In genomic region chr6:55342328-55342727, GRCm38 (mm10) we compare ENCODE assay signal across 11 mouse cellular contexts. TPM values are rescaled to one million over a fixed set of nuclear protein-coding genes. Genes with fewer than 3 reads are reported as not detected.
DNase-seq lines count a peak whose midpoint lies in the region; ATAC-seq and TF ChIP-seq lines count a peak whose summit lies in the region.
"Had no signal": no experiment of that assay in that cellular context is flagged by ENCODE, and none has a peak within 500 bp of the region (broad histone marks: within the 10 kb centered on the region; RNA-seq: fewer than 3 reads in every experiment).

No protein-coding gene starts in this region.

- H3K27me3 ChIP-seq in hindbrain, embryonic 10.5 days (ENCODE audit: insufficient read depth, poor library complexity, severe bottlenecking) = no peaks in the 10 kb centered on the region
- no peaks in the 10 kb centered on the region for H3K27me3 ChIP-seq in hindbrain, embryonic 12.5 days
- no peaks in the 10 kb centered on the region for H3K27me3 ChIP-seq in lung, embryonic 16.5 days (ENCODE audit: control insufficient read depth, insufficient read depth, low read depth, low read length)

- DNase-seq in hindbrain, embryonic 10.5 days (ENCODE audit: low spot score) = no peak
- DNase-seq in heart, postnatal 25 days (ENCODE audit: low spot score) = peak; percentile 47
- DNase-seq in spleen, postnatal 36 days (ENCODE audit: low spot score in 2 of 2) = no peak
- DNase-seq in layer of hippocampus, adult 2 months (ENCODE audit: low spot score in 2 of 2) = no peak
- no peak for DNase-seq in right cerebral cortex, postnatal 4 days
- DNase-seq: cerebellum, adult 18-20 months had no signal

- no peak for TF ChIP-seq CTCF in layer of hippocampus, adult 2 months (conservative IDR thresholded peaks at IDR 0.05)

- 87% methylated on average over 9 of the region's 9 CpGs for WGBS in hindbrain, embryonic 10.5 days
- 80% methylated on average over 9 of the region's 9 CpGs for WGBS in hindbrain, embryonic 12.5 days
- 31% methylated on average over 9 of the region's 9 CpGs for WGBS in lung, embryonic 16.5 days

- peaks cover 24% of the 10 kb centered on the region for H3K4me1 ChIP-seq in hindbrain, embryonic 10.5 days (replicated peaks)
- H3K4me1 ChIP-seq in hindbrain, embryonic 12.5 days = no peaks in the 10 kb centered on the region
- peaks cover 3% of the 10 kb centered on the region for H3K4me1 ChIP-seq in brown adipose tissue, adult 24 weeks (ENCODE audit: control insufficient read depth, insufficient read depth, insufficient read length, low read length)
- peaks cover 39% of the 10 kb centered on the region for H3K4me1 ChIP-seq in lung, embryonic 16.5 days (replicated peaks; ENCODE audit: control insufficient read depth, insufficient read depth, low read length)

- H3K36me3 ChIP-seq in hindbrain, embryonic 10.5 days = no peaks in the 10 kb centered on the region
- H3K36me3 ChIP-seq in hindbrain, embryonic 12.5 days = no peaks in the 10 kb centered on the region
- H3K36me3 ChIP-seq in lung, embryonic 16.5 days (ENCODE audit: control insufficient read depth, insufficient read depth, low read length) = no peaks in the 10 kb centered on the region

- H3K9me3 ChIP-seq in hindbrain, embryonic 10.5 days = no peaks in the 10 kb centered on the region
- H3K9me3 ChIP-seq in hindbrain, embryonic 12.5 days (replicated peaks) = no peaks in the 10 kb centered on the region
- H3K9me3 ChIP-seq in lung, embryonic 16.5 days (ENCODE audit: control insufficient read depth, low read length) = no peaks in the 10 kb centered on the region

- H3K27ac ChIP-seq in hindbrain, embryonic 10.5 days = 0 out of 2 replicates have a peak overlapping the region, but pooled peaks have one; percentile 31
- H3K27ac ChIP-seq in hindbrain, embryonic 12.5 days = no peak overlapping the region
- peak overlapping the region; percentile 56 for H3K27ac ChIP-seq in brown adipose tissue, adult 24 weeks (replicated peaks; ENCODE audit: low read depth, low read length)
- peak overlapping the region; percentile 68 for H3K27ac ChIP-seq in lung, embryonic 16.5 days (ENCODE audit: low read length)
- no peak overlapping the region for H3K27ac ChIP-seq in layer of hippocampus, adult 2 months

- no peak overlapping the region for H3K4me3 ChIP-seq in hindbrain, embryonic 10.5 days
- no peak overlapping the region for H3K4me3 ChIP-seq in hindbrain, embryonic 12.5 days
- peak overlapping the region; percentile 44 for H3K4me3 ChIP-seq in brown adipose tissue, adult 24 weeks (ENCODE audit: insufficient read depth, low read depth, low read length)
- no peak overlapping the region for H3K4me3 ChIP-seq in lung, embryonic 16.5 days (ENCODE audit: low read length)
- no peak overlapping the region for H3K4me3 ChIP-seq in layer of hippocampus, adult 2 months

- no peak overlapping the region for H3K9ac ChIP-seq in hindbrain, embryonic 12.5 days
- H3K9ac ChIP-seq in lung, embryonic 16.5 days (ENCODE audit: low read length) = no peak overlapping the region

- no peak for ATAC-seq in hindbrain, embryonic 12.5 days (ENCODE audit: low FRiP score)
- peak; percentile 74 for ATAC-seq in lung, embryonic 16.5 days (ENCODE audit: low read depth)

- no peak overlapping the region for H3K4me2 ChIP-seq in hindbrain, embryonic 12.5 days (replicated peaks)
- peak overlapping the region; percentile 20; the same call in 1 of the 2 replicates for H3K4me2 ChIP-seq in lung, embryonic 16.5 days (ENCODE audit: low read depth, low read length)

- intact Hi-C loops in heart, postnatal 25 days (cut with DNase I) = no loop called here

RNA-seq across cellular contexts. Expression of gene Aqp1, which starts 6.1 kb away (rescaled TPM):
- 0.60 and 2.3 TPM in 2 replicates for polyA plus RNA-seq in hindbrain, embryonic 10.5 days (2016; fragmentation: Nextera tagmentation; extraction: Ambion mirVana)
- 11.9 and 12.7 TPM in 2 replicates for polyA plus RNA-seq in hindbrain, embryonic 12.5 days (2016; fragmentation: Nextera tagmentation; extraction: Ambion mirVana)
- 63.6 and 153 TPM in 2 replicates for polyA plus RNA-seq in brown adipose tissue, adult 24 weeks (2012; ENCODE audit: insufficient read depth, insufficient read length, missing spikeins)
- total RNA-seq in heart, postnatal 25 days (2021) = 100 to 1,000 TPM; 426 to 457 TPM
- polyA plus RNA-seq in lung, embryonic 16.5 days (2015; fragmentation: Nextera tagmentation; extraction: Ambion mirVana) = 70.5 and 84.9 TPM in 2 replicates
- total RNA-seq in layer of hippocampus, adult 2 months (2021) = under 1 TPM; 0.39 to 0.72 TPM
- total RNA-seq: CH12.LX had no signal

RNA-seq across cellular contexts. Expression of gene Ghrhr, which starts 33.8 kb away (rescaled TPM):
- not detected in 2 replicates for polyA plus RNA-seq in hindbrain, embryonic 10.5 days (2016; fragmentation: Nextera tagmentation; extraction: Ambion mirVana)
- polyA plus RNA-seq in hindbrain, embryonic 12.5 days (2016; fragmentation: Nextera tagmentation; extraction: Ambion mirVana) = not detected in 2 replicates
- polyA plus RNA-seq in brown adipose tissue, adult 24 weeks (2012; ENCODE audit: insufficient read depth, insufficient read length, missing spikeins) = not detected in 2 replicates
- total RNA-seq in heart, postnatal 25 days (2021) = not detected
- 0.10 TPM in 1 of 2 replicates, not detected in the other for polyA plus RNA-seq in lung, embryonic 16.5 days (2015; fragmentation: Nextera tagmentation; extraction: Ambion mirVana)
- total RNA-seq in layer of hippocampus, adult 2 months (2021) = not detected
- total RNA-seq: CH12.LX; left cerebral cortex, postnatal 25 days had no signal

Comparison
In these comparisons a context has a peak if more than half of its experiments do, and no peak if none do; other contexts are left out.
1. H3K27ac ChIP-seq: peak in hindbrain, embryonic 10.5 days (single experiment), brown adipose tissue, adult 24 weeks (single experiment) and lung, embryonic 16.5 days (single experiment); none in hindbrain, embryonic 12.5 days (single experiment) and layer of hippocampus, adult 2 months (single experiment).